Mouse (Mus musculus): ENCODE measurements at regions not wholly inside any gene's neighbourhood (a gene's known extent, or its start where the extent isn't known, plus 50 kb on each side); places are given as distances from the start of the nearest gene placed in this dataset.
A peak's percentile ranks its signal among the peaks of the same experiment; 100 is the strongest.

DNA sequence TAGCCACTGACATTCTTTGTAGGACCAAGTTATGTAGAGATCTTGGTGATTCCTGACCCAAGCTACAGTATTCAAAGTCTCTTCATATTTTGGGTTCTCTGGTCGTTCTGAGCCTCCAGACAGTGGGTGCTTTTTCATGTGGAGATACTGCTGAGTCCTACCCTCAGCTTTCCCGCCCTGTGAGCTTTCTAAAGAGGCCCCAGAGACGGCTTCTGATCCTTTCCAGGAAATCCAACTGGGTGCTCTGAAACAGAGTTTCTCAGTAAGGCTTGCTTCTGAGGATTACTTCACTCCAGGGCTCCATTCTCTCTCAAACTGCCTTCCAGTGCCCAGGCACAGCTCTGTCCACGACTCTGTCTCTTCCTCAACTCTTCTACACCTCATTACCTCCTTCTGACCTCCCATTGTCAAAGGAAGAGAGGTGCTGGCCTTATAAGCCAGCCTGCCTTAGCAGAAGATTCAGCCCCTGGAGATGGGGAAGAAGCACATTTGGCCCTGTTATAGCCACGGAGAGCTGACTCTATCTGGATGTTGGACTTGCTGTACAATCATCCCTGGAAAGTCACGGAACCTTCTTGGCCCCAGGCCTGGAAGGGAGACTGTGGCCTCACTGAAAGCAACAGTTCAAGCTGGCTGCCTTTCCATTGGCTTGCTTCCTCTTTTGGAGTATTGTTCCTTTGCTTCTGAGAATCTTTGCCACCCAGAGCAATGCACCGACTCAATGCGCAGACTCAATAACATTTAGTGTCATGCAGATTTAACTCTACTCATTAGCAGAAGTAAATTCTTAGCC, 1306.9 kb upstream of the A1bg start:
- no peak for DNase-seq (ENCODE audit: low spot score in 2 of 2)

DNA sequence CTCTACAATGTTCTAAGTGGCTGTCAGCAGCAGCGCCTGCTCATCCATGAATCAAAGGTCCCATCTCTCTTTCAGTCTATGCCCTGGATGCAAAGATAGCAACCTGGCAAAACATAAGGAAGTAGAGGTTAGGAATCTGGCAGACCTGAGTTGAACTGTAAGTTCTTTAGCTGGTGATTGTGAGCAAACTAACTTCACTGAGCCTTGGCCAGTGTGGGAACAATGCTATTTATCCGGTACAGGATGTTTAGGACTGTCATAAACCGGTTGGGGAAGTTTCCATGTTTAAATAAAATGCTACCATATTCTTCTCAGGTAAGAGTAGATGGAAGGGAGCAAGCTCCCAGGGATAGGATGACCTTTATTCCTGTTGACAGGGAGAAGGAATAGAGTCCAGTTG, 1306.2 kb upstream of the A1bg start:
- no peak for DNase-seq (ENCODE audit: low spot score in 2 of 2)

DNA sequence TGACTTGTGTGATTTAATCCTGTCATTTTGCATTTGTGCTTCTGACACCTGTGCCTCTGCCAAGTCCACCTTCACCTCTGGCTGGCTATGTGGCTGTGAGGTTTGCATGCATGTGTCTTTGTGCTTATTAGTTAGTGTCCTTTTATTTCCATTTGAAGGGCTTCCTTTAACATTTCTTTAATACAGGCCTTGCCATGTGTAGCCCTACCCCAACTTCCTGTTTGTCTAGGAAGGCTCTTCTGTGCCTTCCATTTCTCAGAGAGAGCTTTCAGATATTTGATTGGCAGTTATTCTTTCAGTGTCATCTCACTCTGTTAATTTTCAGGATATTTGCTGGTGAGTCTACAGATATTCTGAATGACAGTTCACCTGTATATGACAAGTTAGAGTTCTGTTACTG, 1302.0 kb upstream of the A1bg start:
- no peak for DNase-seq (ENCODE audit: low spot score in 2 of 2)

- no peak for DNase-seq (ENCODE audit: low spot score in 2 of 2)
These were observed 1301.4 kb upstream of the A1bg start for GRCm38 (mm10) chr15:62224191-62224590.

GRCm38 (mm10) chr15:62223156-62223840, 1300.5 kb upstream of the A1bg start:
- DNase-seq (ENCODE audit: low spot score in 2 of 2), result no peak

DNA sequence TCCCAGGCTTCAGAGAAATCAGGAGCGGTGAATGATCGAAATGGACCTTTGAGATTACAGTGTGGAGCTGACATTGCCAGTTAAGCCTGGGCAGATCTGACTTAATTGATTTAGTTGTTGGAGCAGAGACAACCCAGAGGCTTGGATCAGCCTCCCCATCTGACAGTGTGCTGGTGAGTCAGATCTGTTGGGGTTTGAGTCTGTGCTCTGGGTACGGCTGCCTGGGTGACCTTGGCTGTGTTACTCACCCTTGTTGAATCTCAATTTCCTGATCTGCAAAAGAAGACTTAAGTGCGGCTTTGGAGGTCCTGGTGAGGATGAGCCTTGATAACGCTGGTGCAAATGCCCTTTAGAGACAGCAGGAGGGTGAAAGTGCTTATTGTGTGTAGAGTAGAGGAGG, 1299.9 kb upstream of the A1bg start:
- DNase-seq (ENCODE audit: low spot score in 2 of 2), result peak in 1 of 2 experiments; percentile 36

DNA sequence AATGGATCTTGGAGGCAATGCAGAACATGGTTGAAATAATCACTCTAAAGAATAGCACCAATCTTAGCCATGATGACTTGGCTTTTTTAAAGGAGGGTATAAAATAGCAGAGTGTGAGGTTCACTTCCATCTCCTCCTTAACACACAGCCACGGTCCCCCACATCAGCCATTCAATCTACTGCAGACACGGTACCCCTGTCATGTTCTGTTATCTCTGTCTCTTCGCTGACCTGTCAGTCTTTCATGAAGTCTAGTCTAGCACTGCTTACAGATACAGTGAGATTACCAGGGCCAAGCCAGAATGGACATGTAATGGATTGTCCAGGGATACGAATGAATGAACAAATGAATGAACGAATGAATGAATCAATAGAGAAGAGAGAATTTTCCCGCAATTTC, 1299.4 kb upstream of the A1bg start:
- no peak for DNase-seq (ENCODE audit: low spot score in 2 of 2)

- DNase-seq (ENCODE audit: low spot score in 2 of 2), result no peak
These were observed 1298.4 kb upstream of the A1bg start for GRCm38 (mm10) chr15:62221024-62221819.

DNA sequence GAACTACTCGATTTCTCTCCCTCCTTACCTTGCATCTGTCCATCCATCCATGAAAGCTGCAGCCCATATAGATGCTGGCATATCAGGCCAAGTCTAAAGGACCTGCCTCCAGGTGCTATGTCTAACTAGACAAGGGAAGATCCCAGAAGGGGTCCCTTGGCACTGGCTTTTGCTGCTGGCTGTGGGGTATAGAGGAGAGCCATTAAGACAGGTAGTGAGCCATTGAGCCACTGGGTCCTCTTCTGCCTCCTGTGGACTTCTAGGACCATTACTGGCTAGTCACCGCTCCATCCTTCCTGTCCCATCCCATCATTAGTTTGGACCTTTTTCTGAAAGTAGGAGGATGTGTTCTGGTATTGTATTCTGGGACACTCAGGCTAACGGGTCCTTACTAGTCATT, 1297.8 kb upstream of the A1bg start:
- no peak for DNase-seq (ENCODE audit: low spot score in 2 of 2)

- peak in 1 of 2 experiments; percentile 19 for DNase-seq (ENCODE audit: low spot score in 2 of 2)
These were observed 1297.2 kb upstream of the A1bg start for GRCm38 (mm10) chr15:62219934-62220540.

GRCm38 (mm10) chr15:62218346-62219080, 1295.7 kb upstream of the A1bg start:
- peak in 1 of 2 experiments; percentile 20 for DNase-seq (ENCODE audit: low spot score in 2 of 2)

DNA sequence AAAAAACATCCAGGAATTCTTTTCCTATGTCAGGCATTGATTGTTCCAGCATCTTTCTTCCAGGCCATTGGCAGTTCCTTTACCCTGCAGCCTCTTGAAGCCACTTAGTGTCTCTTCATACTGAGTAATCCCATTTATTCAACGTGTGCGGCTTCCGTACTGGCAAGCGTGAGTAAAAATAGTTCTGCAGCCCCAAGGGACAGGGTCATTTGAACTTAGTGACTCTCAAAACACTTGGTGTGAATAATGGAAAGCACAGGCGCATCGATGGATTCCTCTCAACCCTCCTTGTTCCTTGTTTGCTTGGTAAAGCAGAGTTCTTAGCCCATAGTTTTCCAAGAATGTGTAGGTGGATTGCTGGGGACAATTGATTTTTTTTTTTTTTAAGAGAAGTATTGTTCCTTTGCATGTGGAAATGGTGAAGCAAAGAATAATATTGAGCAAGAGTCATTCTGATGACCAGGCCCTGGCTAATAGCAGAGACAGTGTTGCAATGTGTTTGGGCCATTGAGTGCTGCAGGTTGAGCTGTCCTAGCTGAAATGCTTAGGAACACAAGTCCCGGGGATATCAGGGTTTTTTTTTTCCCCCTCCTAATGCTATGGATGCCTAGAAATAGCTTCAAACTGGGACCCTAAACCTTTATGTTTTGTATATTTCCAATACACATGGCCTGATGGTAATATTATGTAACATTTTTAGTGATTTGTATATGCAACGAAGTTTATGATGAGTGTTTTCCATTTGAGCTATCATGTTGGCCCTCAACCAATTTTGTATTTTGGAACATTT, 1294.1 kb upstream of the A1bg start:
- DNase-seq (ENCODE audit: low spot score in 2 of 2), result no peak

GRCm38 (mm10) chr15:62215616-62216398, 1293.0 kb upstream of the A1bg start:
- no peak for DNase-seq (ENCODE audit: low spot score in 2 of 2)

DNA sequence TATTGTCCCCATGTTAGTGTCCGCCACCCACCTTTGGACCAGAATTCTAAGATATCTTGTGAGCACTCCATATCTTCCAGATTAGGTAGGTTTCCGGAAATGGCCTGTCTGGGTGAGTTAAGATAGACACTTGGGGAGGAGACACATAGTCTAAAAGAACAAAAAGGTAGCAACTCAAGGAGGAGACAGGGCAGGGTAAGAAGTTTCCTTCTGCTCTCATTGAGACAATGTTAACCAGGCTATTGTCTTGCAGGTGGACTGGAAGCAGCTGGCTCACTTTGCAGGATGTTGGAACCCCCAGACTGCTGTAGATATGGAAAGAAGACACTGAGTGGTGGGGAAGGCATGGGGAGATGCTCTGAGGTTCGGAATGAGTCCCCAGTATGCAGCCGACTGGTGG, 1291.5 kb upstream of the A1bg start:
- no peak for DNase-seq (ENCODE audit: low spot score in 2 of 2)

DNA sequence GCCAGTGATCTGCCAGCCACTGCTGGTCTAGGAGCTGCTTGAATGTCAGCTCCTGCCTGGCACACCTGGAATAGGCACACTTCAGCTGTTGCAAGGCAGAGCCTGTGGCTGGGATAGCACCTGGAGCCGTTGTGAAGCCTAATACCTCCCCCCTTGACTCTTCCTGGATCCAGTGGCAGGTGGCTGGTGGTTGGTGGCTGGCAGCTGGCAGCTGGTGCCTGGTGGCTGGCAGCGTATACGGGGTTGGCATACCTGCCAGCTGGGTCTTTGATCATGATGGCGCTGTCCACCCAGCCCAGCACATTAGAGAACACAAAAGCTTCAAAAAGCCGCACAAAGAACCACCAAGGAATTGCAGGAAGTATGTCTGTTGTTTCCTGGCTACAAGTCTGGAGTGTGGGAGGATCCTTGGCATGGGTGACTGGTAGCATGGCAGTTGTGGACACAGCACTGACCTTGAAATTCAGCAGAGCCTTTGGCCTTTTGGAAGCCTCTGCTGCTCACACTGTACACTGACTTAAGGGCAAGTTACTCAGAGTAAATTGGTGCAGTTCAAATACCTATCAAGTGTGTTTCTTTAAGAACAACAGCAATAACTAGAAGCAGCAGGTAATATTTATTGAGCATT, 1289.6 kb upstream of the A1bg start:
- no peak for DNase-seq (ENCODE audit: low spot score in 2 of 2)

DNA sequence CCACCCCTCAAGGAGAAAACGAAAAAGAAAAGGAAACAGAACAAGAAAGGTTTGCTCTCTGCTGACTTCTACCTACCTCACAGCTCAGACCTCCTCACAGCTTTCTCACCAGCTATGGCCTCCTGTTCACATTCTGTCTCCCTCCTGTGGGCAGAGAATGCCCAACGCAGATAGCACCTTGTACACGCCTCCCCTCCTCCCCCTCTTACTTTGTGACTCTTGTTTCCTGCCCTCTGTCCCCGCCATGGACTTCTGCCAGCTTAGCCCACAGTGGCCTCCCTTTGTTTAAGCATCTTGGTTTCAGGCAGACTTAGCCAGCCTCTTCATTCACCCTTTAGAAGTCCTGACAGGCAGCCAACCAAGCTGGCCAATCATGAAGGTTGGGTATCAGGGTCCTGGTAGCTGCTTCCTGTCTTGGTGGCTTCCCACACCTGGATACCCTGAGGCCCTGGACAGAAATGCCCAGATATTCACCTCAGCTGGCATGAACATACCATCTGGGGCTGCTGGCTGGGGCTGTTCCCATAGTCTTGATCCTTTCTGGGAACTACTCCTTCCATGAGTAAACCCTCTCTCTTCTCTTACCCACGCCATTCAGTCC, 1287.2 kb upstream of the A1bg start:
- DNase-seq (ENCODE audit: low spot score in 2 of 2), result no peak

GRCm38 (mm10) chr15:62209296-62209695, 1286.5 kb upstream of the A1bg start:
- DNase-seq (ENCODE audit: low spot score in 2 of 2), result no peak

DNA sequence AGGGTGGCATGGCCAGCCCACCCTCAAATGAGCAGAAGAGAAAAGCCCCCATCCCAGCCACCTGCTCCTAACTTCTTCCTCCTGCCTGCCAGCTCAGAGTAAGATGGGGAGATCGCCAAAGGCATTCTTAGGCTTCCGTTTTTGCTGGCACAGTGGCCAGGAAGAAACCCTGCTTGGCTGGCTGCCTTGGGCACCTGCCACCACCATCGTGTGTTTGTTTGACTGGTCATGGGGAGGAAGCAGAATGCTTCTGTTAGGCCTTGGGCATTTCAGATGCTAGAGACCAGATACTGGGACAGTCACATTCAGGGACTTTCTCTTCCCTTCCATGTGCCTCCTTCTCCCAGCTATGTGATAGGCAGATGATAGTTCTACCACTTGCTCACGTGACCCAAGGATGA, 1283.7 kb upstream of the A1bg start:
- no peak for DNase-seq (ENCODE audit: low spot score in 2 of 2)
